Mouse (Mus musculus): Measurements from ENCODE around the gene Tctn1.

Tctn1 gene

GRCm38 (mm10) chr5:122285029-122285766, 20.9 kb upstream of the Tctn1 start:
- peak; percentile 61 for DNase-seq (ENCODE audit: low read depth)

- DNase-seq (ENCODE audit: low read depth), result peak; percentile 97
Measured at GRCm38 (mm10) chr5:122284183-122285028, 20.1 kb upstream of the Tctn1 start, which contains the start of gene Pptc7. Gene Pptc7, plus strand, starts transcription at chr5:122284365.

DNA sequence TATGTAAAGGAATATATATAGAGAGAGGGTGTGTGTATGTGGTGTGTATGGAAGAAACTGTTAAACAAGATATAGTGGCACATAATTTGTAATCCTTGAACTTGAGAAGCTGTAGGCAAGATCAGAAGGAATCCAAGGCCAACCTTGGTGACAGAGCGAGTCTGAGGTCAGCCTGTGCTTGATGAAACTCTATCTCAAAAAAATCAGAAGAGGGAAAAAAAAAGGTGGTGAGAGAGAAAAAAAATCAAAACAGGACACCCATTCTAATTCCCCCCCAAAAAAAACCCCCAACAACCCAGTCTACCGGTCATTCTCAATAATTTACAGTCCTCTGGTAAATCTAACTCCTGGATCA, 19.5 kb upstream of the Tctn1 start:
- DNase-seq (ENCODE audit: low read depth), result no peak

DNA sequence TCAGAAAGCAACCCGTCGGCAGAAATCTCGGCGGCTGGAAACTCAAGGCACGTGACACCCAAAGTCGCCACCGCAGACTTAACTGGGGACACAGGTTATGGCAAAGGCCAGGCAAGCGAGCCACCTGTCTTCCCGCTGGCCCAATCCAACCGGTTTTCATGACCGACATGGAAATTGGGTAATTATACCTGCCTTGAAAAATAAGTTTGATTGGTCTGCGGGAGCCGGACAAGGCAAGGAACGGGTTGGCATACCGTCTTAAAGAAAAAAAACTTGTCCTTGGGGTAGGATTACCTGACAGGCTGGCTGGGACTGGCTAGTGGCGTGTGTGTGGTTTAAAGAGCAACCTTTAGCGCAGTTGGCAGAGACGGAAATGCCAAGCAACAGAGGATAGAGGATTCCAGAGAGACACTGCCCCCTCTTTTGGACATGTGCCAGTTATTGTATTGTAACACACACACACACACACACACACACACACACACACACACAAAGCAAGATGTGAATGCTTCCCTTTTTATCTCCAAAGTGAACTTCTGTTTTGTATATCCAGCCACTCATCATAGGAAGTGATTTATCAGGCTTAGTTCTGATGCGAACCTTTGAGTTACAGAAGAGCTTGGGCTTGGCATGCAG, 16.7 kb upstream of the Tctn1 start:
- peak; percentile 49 for DNase-seq (ENCODE audit: low read depth)

DNA sequence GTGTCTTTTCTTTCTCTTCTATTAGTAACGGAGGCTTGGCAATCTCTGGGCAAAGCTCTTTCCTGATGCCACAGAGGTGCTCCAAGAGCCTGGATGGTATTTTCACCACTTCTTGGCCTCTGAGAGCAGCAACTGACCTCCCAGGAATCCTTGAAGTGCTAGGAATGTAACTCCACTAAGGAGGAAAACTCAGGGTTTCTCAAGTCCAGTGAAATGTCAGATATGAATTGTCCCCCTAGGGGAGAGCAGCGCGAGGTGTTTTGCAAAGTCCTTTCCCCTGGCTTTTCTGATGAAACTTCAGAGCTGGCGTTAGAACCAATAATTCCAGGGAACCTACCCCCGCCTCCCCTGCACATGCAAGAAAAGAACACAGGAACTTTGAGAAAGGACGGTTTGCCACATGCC, 16.2 kb upstream of the Tctn1 start:
- no peak for DNase-seq (ENCODE audit: low read depth)

DNA sequence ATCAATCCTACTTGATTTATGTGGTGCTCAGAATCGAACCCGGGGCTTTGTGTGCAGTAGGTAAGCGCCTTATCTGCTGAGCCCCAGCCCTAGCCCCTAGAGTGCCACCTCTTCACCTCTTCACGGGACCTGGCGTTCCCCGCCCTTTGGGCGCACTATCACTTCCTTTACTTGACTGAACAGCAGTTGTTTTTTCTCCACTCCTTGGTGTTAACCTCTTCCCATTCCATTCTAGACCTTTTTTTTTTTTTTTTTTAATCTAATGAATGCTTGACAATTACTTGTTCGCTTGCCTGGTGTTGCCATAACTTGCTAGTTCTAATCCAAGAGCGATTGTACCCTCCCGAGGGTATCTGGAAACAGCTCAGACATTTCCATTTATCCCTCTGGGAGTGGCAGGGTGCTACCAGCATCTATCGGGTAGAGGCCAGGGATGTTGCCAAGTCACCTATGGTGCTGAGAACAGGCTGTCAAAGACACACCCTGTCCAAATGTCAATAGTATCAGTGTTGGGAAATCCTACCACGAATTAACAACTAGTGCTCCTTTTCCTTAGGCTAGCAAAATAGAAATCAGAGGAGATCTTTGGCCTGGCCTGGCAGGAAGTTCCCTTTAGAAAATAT, 15.7 kb upstream of the Tctn1 start:
- DNase-seq (ENCODE audit: low read depth), result no peak

GRCm38 (mm10) chr5:122278946-122279345, 14.7 kb upstream of the Tctn1 start:
- no peak for DNase-seq (ENCODE audit: low read depth)

DNA sequence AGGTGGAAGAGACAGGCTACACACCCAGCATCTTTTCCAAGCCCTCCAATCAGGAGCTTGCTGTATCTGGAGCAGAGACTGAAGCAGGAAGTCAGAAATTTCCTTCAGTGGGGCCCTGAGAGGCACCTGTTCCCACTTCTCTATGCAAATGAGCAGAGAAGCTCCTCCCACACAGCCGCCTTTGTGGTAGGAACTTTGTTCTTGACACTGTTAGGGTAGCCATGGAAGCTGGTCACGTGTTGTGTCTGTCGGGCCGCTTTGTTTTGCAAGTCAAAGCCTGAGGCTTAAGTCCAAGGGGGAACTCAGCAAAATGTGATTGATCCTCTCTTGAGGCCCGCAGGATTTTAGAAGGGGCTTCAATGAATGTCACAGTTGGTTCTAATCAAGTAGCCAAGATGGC, 10.5 kb upstream of the Tctn1 start:
- DNase-seq (ENCODE audit: low read depth), result peak; percentile 77

DNA sequence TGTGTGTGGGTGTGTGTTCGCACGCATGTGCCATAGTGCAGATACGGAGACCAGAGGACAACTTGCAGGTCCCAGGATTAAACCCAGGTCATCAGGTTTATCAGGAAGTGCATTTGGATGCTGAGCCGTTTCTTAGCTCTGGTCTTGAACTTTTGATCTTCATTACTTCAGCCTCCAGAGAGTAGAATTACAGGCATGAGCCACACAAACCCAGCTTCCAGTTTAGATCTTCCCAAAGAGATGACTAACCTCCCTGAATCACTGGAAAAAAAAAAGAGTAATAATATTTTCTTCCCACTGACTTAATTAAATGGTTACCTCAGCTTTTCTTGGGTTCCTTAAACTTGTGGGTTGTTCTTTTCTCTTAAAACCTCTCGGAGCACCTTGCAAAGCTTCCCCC, 8.6 kb upstream of the Tctn1 start:
- DNase-seq (ENCODE audit: low read depth), result no peak

GRCm38 (mm10) chr5:122268858-122269604, 4.8 kb upstream of the Tctn1 start:
- no peak for DNase-seq (ENCODE audit: low read depth)

DNA sequence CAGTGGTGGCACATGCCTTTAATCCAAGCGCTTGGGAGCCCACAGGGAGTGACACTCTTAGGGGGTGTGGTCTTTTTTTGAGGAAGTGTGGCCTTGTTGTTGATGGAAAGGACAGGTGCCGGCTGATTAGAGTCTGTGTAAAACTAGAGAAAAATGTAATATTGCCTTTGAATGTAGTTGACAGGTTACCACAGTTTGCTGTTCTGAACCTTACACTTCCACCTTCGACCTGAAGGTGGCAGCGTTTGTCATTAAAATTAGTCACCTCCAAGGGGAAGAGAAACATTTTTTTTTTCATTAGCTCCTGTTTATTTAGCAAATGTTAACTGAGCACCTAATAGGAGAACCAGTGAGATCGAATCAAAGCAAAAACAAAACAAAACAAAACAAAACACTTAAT, 3.6 kb upstream of the Tctn1 start:
- peak; percentile 90 for DNase-seq (ENCODE audit: low read depth)

GRCm38 (mm10) chr5:122267136-122267535, 2.9 kb upstream of the Tctn1 start:
- DNase-seq (ENCODE audit: low read depth), result no peak

DNA sequence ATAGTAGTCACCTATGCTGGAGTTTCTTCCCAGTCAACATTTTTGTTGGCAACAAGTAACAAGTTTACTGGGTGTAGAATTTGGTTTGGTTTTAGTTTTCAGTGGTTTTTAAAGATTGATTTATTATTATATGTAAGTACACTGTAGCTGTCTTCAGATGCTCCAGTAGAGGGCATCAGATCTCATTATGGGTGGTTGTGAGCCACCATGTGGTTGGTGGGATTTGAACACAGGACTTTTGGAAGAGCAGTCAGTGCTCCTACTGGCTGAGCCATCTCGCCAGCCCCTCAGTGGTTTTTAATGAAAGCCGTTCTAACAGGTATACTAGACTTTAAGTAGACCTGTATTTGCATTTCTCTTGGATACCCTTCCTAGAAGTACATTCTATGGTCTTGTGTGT, 1.7 kb upstream of the Tctn1 start:
- DNase-seq (ENCODE audit: low read depth), result peak; percentile 39

- peak; percentile 75 for DNase-seq (ENCODE audit: low read depth)
Measured at GRCm38 (mm10) chr5:122265187-122265586, 927 bp upstream of the Tctn1 start.

- DNase-seq (ENCODE audit: low read depth), result peak; percentile 71
Measured at GRCm38 (mm10) chr5:122262104-122262503, 2.2 kb downstream of the Tctn1 start.

DNA sequence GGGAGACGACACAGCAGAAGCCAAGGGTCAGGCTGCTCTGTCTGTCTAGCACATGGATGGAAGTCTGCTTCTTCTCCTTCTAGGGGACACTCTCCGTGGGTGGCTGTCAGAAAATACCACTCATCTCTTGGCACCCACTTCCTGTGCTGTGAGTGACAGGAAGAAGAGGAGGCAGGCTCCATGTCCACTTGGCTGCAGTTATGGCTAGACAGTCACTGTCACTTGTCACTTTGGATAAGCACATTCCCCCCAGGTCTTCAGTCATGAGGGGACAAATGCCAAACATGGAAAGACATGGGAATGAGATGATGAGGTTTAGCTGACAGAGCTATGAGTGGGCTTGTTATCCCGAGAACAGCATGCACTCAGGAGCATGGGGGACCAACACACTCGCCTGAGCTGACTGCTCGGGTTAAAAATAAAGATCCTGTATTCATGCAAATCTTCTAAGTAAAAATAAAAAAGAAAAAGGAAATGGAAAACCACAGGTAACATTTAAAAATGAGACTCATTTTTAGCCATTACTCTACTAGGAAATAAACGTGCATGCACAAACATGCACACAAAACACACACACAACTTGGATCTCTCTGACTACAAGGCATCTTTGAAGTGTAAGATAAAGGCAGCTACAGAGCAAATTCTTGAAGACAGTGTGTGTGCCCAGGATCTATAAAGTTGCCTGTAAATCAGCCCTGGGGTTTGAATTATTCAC, 6.1 kb downstream of the Tctn1 start:
- DNase-seq (ENCODE audit: low read depth), result peak; percentile 52

DNA sequence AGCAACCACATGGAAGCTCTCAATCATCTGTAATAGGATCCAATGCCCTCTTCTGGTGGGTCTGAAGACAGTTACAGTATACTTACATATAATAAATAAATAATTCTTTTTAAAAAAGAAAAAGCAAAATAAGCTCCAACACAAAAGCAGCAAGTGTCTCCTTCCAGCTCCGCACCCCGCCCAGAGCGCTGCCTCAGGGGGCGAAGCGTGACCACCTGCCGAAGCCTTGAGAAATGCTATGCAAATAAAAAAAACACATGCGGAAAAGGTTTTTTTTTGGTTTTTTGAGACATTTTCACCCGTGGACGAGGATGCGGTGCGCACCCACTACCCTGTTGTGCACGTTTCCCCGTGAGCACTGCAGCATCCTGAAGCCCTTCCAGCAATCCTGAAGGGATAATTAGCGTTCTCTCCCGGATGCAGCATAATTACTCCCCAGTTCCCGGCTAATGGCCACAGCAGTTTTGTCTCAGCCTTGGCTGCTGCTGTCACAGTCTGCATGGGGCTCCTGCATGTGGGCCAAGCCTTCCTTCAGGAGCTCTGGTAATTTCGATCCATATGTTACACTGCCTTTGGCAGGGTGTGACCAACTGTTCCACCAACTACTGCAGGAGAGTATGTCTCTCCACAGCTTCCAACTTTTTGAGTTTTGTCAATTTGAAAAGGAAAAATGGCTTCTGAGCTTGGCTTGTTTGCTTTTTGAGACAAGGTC, 12.2 kb downstream of the Tctn1 start:
- no peak for DNase-seq (ENCODE audit: low read depth)

GRCm38 (mm10) chr5:122249281-122249680, 15.0 kb downstream of the Tctn1 start:
- no peak for DNase-seq (ENCODE audit: low read depth)

- no peak for DNase-seq (ENCODE audit: low read depth)
Measured at GRCm38 (mm10) chr5:122247934-122248333, 16.3 kb downstream of the Tctn1 start.

- no peak for DNase-seq (ENCODE audit: low read depth)
Measured at GRCm38 (mm10) chr5:122247529-122247928, 16.7 kb downstream of the Tctn1 start.
